Mouse (Mus musculus): ENCODE results near the gene Lrr1.

- TF ChIP-seq CTCF (IDR thresholded peaks at IDR 0.05; ENCODE audit: low read depth) (no peak), EP300 (IDR thresholded peaks at IDR 0.05; ENCODE audit: low read depth) (no peak)
Measured at GRCm38 (mm10) chr12:69198985-69199384, 30.4 kb downstream of the Lrr1 start.

All from liver, postnatal 0 days (tissue).